Mouse (Mus musculus) lung, postnatal 4 days (tissue): ENCODE results near the gene Gm5089.

ENCODE experiments used
- DNase-seq, 2 experiments: peaks; one replicate each; pipeline ENCODE4 v3.0.0; 2021

Gm5089 gene

GRCm38 (mm10) chr14:122450496-122451382 is at the start of gene Gm5089:
Gene Gm5089, minus strand, starts transcription at chr14:122451115.
- peak in 1 of 2 experiments; percentile 64 for DNase-seq

- DNase-seq = no peak
Observed at GRCm38 (mm10) chr14:122492015-122492414, 41.1 kb upstream of the Gm5089 start.

GRCm38 (mm10) chr14:122491521-122491920 is 40.6 kb upstream of the Gm5089 start:
- DNase-seq = no peak

GRCm38 (mm10) chr14:122490441-122491328 is 39.8 kb upstream of the Gm5089 start, which contains the start of gene Gm10837:
Gene Gm10837, plus strand, starts transcription at chr14:122490586.
- DNase-seq = peak in 1 of 2 experiments; percentile 11

GRCm38 (mm10) chr14:122489686-122490414 is 38.9 kb upstream of the Gm5089 start:
- no peak for DNase-seq

GRCm38 (mm10) chr14:122489041-122489440 is 38.1 kb upstream of the Gm5089 start:
- DNase-seq = no peak

- DNase-seq = no peak
Observed at GRCm38 (mm10) chr14:122487366-122487765, 36.5 kb upstream of the Gm5089 start.

- no peak for DNase-seq
Observed at GRCm38 (mm10) chr14:122486611-122487010, 35.7 kb upstream of the Gm5089 start.

GRCm38 (mm10) chr14:122485635-122486181 is 34.8 kb upstream of the Gm5089 start:
- DNase-seq = no peak

GRCm38 (mm10) chr14:122484844-122485551 is 34.1 kb upstream of the Gm5089 start:
- DNase-seq = no peak

GRCm38 (mm10) chr14:122484458-122484843 is 33.5 kb upstream of the Gm5089 start:
- no peak for DNase-seq

GRCm38 (mm10) chr14:122483556-122484421 is 32.9 kb upstream of the Gm5089 start:
- no peak for DNase-seq

- no peak for DNase-seq
Observed at GRCm38 (mm10) chr14:122483024-122483385, 32.1 kb upstream of the Gm5089 start.

- DNase-seq = no peak
Observed at GRCm38 (mm10) chr14:122482081-122483023, 31.4 kb upstream of the Gm5089 start.

GRCm38 (mm10) chr14:122481181-122481580 is 30.3 kb upstream of the Gm5089 start:
- no peak for DNase-seq

GRCm38 (mm10) chr14:122480355-122480754 is 29.4 kb upstream of the Gm5089 start:
- no peak for DNase-seq

GRCm38 (mm10) chr14:122479461-122480109 is 28.7 kb upstream of the Gm5089 start:
- no peak for DNase-seq

GRCm38 (mm10) chr14:122478574-122479011 is 27.7 kb upstream of the Gm5089 start:
- no peak for DNase-seq

GRCm38 (mm10) chr14:122477971-122478573 is 27.2 kb upstream of the Gm5089 start:
- no peak for DNase-seq
